Mouse (Mus musculus): ENCODE data around the gene Tmem121. TPM values are rescaled to one million over a fixed set of nuclear protein-coding genes. Genes with fewer than 3 reads are reported as not detected.
"Not testable (repeated sequence)": the region's sequence is repeated elsewhere in the genome, so short reads cannot be mapped to it uniquely, and the experiment has no call there.

Gene Tmem121
- polyA plus RNA-seq, 1 experiment from 2014 or later: not detected

- Histone ChIP-seq H3K27ac (no peak overlapping the region), H3K79me2 (ENCODE audit: inconsistent target) (no peaks in the 10 kb centered on the region), H3K4me3 (ENCODE audit: inconsistent target) (no peak overlapping the region), H3K36me3 (ENCODE audit: inconsistent target) (no peaks in the 10 kb centered on the region)
- 28% methylated on average over 42 of the region's 56 CpGs for WGBS (ENCODE audit: missing documents)
Measured at GRCm38 (mm10) chr12:113187584-113188295, 2.0 kb downstream of the Tmem121 start.

DNA sequence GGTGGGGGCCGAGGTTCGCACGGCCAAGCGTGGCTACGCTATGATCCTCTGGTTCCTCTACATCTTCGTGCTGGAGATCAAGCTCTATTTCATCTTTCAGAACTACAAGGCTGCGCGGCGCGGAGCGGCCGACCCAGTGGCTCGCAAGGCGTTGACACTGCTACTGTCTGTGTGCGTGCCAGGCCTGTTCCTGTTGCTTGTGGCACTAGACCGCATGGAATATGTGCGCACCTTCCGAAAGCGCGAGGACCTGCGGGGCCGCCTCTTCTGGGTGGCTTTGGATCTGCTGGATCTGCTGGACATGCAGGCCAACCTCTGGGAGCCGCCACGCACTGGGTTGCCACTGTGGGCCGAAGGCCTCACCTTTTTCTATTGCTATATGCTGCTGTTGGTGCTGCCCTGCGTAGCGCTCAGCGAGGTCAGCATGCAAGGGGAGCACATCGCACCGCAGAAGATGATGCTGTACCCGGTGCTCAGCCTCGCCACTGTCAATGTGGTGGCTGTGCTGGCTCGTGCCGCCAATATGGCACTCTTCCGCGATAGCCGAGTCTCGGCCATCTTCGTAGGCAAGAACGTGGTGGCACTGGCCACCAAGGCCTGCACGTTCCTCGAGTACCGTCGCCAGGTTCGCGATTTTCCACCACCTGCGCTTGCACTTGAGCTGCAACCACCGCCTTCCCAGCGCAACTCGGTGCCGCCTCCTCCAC is 2.8 kb downstream of the Tmem121 start:
- Histone ChIP-seq H3K27ac (no peak overlapping the region), H3K79me2 (ENCODE audit: inconsistent target) (no peaks in the 10 kb centered on the region), H3K4me3 (ENCODE audit: inconsistent target) (no peak overlapping the region), H3K36me3 (ENCODE audit: inconsistent target) (no peaks in the 10 kb centered on the region)
- 98% methylated on average over 46 of the region's 51 CpGs for WGBS (ENCODE audit: missing documents)

- 77% methylated on average over 2 of the region's 2 CpGs for WGBS (ENCODE audit: missing documents)
- Histone ChIP-seq H3K27ac (no peak overlapping the region), H3K36me3 (ENCODE audit: inconsistent target) (no peaks in the 10 kb centered on the region), H3K4me3 (ENCODE audit: inconsistent target) (no peak overlapping the region), H3K79me2 (ENCODE audit: inconsistent target) (no peaks in the 10 kb centered on the region)
Measured at GRCm38 (mm10) chr12:113193423-113193822, 7.7 kb downstream of the Tmem121 start.

GRCm38 (mm10) chr12:113199132-113199531 is 13.4 kb downstream of the Tmem121 start:
- not testable (repeated sequence) for H3K4me3 ChIP-seq (ENCODE audit: inconsistent target); H3K27ac ChIP-seq
- no CpG with 5 or more reads among the region's 6 CpGs for WGBS (ENCODE audit: missing documents)

DNA sequence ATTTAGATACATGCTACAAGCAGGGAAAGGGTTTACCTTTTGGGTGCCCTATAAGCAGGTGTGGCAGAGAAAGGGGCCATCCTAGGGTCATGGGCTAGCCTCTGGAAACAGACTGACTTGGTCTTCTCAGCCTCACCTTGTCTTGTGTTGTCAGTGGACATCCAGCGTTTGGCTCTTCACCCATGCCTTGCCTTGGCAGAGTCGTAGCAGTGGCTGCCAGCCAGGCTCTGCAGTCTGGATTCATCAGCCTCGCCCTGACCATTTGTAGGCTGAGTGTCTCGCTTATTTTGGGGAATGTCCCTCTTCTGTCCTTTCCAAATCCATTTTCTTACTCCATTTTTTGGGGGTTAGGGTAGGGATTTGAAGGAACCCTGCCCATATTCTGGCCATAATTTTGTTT is 15.6 kb downstream of the Tmem121 start:
- no peak overlapping the region for H3K4me3 ChIP-seq (ENCODE audit: inconsistent target)
- 93% methylated on average over 4 of the region's 4 CpGs for WGBS (ENCODE audit: missing documents)
- no peak overlapping the region for H3K27ac ChIP-seq
- no peaks in the 10 kb centered on the region for H3K79me2 ChIP-seq (ENCODE audit: inconsistent target)
- no peaks in the 10 kb centered on the region for H3K36me3 ChIP-seq (ENCODE audit: inconsistent target)

More at GRCm38 (mm10) chr12:113199132-113199531, 13.4 kb downstream of the Tmem121 start:
- H3K79me2 ChIP-seq (ENCODE audit: inconsistent target); H3K36me3 ChIP-seq (ENCODE audit: inconsistent target): not testable (repeated sequence)

DNA sequence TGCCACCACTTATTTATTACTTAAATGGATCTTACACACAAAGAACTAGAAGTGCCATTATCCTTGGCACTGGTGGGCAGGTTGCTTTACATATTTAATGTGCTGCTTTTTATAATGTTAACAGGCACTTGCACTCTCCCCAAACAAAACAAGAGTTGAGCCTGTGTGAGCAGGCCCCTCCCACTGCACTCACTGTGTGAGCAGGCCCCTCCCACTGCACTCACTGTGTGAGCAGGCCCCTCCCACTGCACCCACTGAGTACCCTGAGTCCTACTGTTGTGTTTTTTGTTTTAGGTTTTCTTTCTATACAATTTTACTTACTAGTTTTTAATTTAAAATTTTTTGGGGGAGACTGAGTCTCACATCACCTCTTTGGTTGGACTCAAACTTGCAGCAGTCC is 16.3 kb downstream of the Tmem121 start:
- Histone ChIP-seq H3K27ac (no peak overlapping the region), H3K4me3 (ENCODE audit: inconsistent target) (no peak overlapping the region), H3K79me2 (ENCODE audit: inconsistent target) (no peaks in the 10 kb centered on the region), H3K36me3 (ENCODE audit: inconsistent target) (no peaks in the 10 kb centered on the region)

DNA sequence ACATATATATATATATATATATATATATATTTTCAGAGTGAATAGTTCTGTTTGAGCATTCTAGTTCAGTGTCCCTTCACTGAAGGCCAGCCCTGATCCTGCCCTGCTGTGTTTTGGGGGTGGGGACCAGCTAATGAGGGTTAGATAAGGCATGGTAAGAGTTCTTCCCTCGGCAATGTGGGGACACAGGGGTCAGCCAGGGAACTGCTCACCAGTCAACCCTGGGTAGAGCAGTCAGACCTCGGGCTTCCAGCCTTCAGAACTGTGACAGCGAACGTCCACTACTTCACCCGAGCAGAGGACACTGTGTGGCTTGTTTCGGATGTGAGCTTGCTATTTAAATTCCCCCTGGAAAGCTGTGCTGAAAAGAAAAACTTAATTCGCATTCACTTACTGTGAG is 17.8 kb downstream of the Tmem121 start:
- H3K4me3 ChIP-seq (ENCODE audit: inconsistent target): no peak overlapping the region
- WGBS (ENCODE audit: missing documents): 91% methylated on average over 7 of the region's 7 CpGs
- no peak overlapping the region for H3K27ac ChIP-seq
- no peaks in the 10 kb centered on the region for H3K79me2 ChIP-seq (ENCODE audit: inconsistent target)
- H3K36me3 ChIP-seq (ENCODE audit: inconsistent target): no peaks in the 10 kb centered on the region

DNA sequence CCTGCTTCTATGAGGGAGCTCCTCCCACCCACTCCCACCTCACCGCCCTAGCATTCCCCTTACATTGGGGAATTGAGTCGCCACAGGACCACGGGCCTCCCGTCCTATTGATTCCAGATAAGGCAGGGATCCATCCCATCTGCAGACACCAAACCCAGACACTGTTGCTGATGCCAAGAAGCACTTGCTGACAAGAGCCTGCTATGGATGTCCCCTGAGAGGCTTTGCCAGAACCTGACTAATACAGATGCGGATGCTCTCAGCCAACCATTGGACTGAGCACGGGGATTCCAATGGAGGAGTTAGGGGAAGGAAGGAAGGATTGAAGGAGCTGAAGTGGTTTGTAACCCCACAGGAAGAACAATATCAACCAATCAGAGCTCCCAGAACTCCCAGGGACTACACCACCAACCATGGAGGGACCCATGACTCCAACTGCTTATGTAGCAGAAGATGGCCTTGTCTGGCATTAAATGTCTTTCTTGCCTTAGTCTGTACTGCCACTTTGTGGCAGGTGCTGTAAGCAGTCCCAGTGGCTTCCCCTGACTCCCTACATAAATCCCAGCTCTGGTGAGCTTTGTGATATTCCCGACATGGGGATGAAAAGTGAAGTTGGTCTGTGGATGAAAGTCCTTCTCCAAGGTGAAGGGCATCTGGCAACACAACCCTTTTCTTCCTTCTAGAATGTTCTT is 19.7 kb downstream of the Tmem121 start:
- H3K27ac ChIP-seq: no peak overlapping the region
- WGBS (ENCODE audit: missing documents): 86% methylated on average over 6 of the region's 7 CpGs
- H3K4me3 ChIP-seq (ENCODE audit: inconsistent target): no peak overlapping the region
- H3K36me3 ChIP-seq (ENCODE audit: inconsistent target): no peaks in the 10 kb centered on the region
- no peaks in the 10 kb centered on the region for H3K79me2 ChIP-seq (ENCODE audit: inconsistent target)

GRCm38 (mm10) chr12:113207737-113208136 is 22.0 kb downstream of the Tmem121 start:
- H3K4me3 ChIP-seq (ENCODE audit: inconsistent target): no peak overlapping the region
- 84% methylated on average over 6 of the region's 6 CpGs for WGBS (ENCODE audit: missing documents)
- H3K27ac ChIP-seq: no peak overlapping the region
- no peaks in the 10 kb centered on the region for H3K79me2 ChIP-seq (ENCODE audit: inconsistent target)
- no peaks in the 10 kb centered on the region for H3K36me3 ChIP-seq (ENCODE audit: inconsistent target)

GRCm38 (mm10) chr12:113210586-113211378 is 25.1 kb downstream of the Tmem121 start:
- H3K4me3 ChIP-seq (ENCODE audit: inconsistent target): no peak overlapping the region
- 69% methylated on average over 17 of the region's 17 CpGs for WGBS (ENCODE audit: missing documents)
- H3K27ac ChIP-seq: no peak overlapping the region
- no peaks in the 10 kb centered on the region for H3K36me3 ChIP-seq (ENCODE audit: inconsistent target)
- no peaks in the 10 kb centered on the region for H3K79me2 ChIP-seq (ENCODE audit: inconsistent target)

GRCm38 (mm10) chr12:113211772-113212171 is 26.0 kb downstream of the Tmem121 start:
- H3K4me3 ChIP-seq (ENCODE audit: inconsistent target): no peak overlapping the region
- H3K79me2 ChIP-seq (ENCODE audit: inconsistent target): no peaks in the 10 kb centered on the region
- H3K36me3 ChIP-seq (ENCODE audit: inconsistent target): no peaks in the 10 kb centered on the region
- 80% methylated on average over 5 of the region's 5 CpGs for WGBS (ENCODE audit: missing documents)
- no peak overlapping the region for H3K27ac ChIP-seq

DNA sequence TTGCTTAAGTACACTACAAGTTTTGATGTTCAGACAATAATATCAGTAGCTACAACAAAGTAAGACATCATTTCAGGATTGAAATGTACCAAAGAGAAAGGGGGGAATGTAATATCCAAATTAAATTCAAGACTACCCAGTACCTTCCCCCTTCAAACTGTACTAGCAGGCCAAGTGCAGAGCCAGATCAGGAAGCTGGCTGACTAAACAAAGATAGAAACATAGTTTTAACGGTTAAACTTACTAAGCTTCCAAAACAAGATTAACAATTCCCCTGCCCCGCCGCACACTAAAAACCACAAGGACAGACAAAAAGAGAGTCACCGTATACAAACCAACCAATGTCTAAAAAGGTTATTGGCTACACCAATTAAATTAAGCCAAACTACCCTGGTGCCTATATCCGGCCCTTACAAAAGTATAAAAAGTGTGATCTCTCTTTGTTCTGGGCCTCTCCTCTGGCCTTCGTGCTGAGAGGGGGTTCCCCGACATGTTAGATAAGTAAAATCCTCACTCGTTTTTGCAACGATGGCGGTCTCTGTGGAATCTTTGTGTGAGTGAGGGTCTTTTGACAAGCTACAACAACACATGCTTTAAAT is 26.7 kb downstream of the Tmem121 start:
- WGBS (ENCODE audit: missing documents): 58% methylated on average over 10 of the region's 10 CpGs
- no peaks in the 10 kb centered on the region for H3K79me2 ChIP-seq (ENCODE audit: inconsistent target)
- no peak overlapping the region for H3K4me3 ChIP-seq (ENCODE audit: inconsistent target)
- H3K27ac ChIP-seq: no peak overlapping the region
- no peaks in the 10 kb centered on the region for H3K36me3 ChIP-seq (ENCODE audit: inconsistent target)

GRCm38 (mm10) chr12:113213226-113213625 is 27.5 kb downstream of the Tmem121 start:
- Histone ChIP-seq H3K79me2 (ENCODE audit: inconsistent target) (no peaks in the 10 kb centered on the region), H3K36me3 (ENCODE audit: inconsistent target) (no peaks in the 10 kb centered on the region), H3K4me3 (ENCODE audit: inconsistent target) (no peak overlapping the region), H3K27ac (no peak overlapping the region)
- 97% methylated on average over 2 of the region's 2 CpGs for WGBS (ENCODE audit: missing documents)

DNA sequence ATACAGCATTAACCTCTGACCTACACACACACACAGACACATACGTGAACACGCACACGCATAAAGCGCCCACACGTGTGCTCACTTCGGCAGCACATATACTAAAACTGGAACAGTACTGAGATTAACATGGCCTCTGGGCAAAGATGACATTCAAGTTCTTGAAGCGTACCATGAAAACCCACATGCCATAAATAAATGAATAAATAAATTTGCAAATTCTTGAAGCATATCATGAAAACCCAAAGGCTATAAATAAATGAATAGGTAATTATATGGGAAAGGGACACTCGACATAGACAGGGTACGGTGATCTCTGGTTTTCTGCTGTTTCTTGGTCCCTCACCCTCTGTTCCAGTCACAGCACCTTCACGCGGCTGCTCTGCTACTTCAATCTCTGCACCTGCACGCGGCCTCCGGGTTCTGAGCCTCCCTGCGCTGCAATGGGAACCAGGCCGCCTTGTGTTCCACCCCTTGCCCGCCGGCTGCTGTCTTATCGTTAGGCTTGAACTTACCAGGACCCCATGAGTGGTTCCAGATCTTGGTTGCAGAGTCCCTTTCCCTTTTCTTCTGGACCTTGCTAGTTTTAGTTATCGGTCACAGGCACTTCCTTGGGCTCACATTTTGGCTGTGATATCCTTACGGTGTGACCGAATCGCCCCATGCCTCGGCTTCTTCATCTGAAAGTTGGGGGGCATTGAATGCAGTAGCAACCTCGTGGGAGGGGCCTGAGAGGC is 28.5 kb downstream of the Tmem121 start:
- Histone ChIP-seq H3K79me2 (ENCODE audit: inconsistent target) (no peaks in the 10 kb centered on the region), H3K27ac (no peak overlapping the region), H3K4me3 (ENCODE audit: inconsistent target) (no peak overlapping the region), H3K36me3 (ENCODE audit: inconsistent target) (no peaks in the 10 kb centered on the region)
- WGBS (ENCODE audit: missing documents): 93% methylated on average over 25 of the region's 25 CpGs

All from macrophage (primary cell).